Mouse (Mus musculus) naive thymus-derived CD4-positive, alpha-beta T cell, adult 2 months (primary cell): ENCODE data around the gene Mrtfa.
A peak's percentile ranks its signal among the peaks of the same experiment; 100 is the strongest.

Experiments used
- DNase-seq: peaks from one replicate; pipeline ENCODE4 v3.0.0-alpha.2; 2011; ENCODE audit warnings: low read depth

The Mrtfa gene

DNA sequence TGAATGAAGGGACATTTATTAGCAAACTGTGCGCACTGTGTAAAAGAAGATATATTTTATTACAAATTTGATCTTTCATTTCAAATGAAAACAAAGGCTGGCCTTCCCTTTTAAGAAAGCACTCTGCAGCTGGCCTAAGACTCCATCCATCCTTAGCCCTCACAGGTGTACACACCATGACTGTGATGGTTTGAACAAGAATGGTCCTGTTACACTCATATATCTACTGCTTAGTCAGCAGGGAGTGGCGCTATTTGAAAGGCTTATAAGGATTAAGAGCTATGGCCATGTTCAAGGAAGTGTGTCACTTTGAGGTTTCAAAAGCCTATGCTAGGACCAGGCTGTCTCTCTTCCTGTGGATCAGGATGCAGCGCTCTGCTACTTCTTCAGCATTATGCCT, 122.8 kb downstream of the Mrtfa start:
- no peak for DNase-seq

- no peak for DNase-seq
Measured at GRCm38 (mm10) chr15:81066976-81067375, 123.6 kb downstream of the Mrtfa start.

DNA sequence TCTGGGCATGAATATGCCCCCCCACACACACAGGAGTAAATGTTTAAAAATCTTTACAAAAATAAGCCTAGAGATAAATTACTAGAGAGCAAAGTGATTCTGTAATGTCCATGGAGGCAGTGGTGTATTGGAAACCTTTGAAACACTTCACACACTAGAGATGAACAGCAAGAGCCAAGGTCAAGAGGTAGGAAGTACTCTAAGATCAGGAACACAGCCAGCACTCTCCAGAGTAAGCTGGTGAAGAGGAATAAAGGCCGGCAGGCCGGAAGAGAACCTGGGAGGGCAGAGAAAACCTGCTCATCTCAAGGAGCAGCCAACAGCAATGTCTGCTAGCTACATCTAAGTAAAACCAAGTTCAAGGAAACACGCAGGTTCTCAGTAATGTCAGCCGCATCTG, 125.9 kb downstream of the Mrtfa start:
- DNase-seq: no peak

DNA sequence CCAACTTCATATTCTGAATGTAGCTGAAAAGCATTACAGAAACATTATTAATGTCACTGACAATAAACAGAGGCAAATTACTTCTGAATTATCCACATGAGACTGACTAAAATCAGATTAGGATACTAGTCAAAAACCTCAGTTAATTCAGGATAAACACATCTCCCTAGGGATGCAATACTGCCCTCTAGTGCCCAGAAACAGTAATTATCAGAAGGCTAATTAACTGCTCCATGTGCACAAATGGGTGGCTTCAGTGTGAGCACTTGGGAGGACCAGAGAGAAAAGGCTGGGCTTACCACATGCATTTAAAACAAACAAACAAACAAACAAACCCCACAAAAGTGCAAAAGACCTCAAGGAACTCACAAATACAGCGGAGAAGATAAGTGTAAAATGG, 126.4 kb downstream of the Mrtfa start:
- peak; percentile 70 for DNase-seq

DNA sequence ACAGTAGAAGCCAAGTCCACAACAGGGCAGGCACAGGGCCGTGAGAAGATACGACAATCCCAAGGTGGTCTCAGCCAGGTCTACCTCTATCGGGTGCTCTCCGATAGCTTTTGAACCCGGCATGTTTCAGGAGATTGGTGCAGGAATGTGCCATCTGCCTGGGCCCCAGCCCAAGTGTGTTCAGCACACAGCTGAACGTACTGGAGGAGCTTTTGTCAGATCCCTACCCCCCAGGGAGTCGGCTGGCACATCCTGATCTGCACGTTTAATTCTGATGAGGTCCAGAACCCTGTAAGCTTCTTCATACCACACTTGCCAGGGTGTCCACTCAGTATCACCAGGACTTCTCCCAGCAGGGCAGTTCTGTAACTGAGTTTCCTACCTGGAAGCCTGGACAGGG, 127.9 kb downstream of the Mrtfa start:
- no peak for DNase-seq

DNA sequence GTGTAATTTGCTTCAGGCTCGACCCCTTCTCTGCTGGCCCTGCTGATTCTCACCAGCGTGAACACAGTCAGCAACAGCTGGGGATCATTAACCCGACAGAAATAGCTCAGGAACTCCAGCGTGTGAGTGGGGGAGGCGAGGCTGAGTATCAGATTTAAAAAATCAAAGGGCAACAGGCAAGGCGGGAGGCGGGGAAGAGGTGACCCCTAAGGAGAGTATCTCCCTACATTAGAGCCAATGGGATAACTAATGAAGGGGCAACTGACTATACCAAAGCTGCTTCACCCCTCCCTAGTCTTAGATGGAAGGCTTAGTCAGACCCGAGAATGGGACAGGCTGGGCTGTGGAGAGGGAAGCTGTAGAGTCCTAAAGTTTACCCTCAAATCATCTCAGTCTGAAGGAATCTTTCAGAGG, 128.4 kb downstream of the Mrtfa start:
- no peak for DNase-seq

- no peak for DNase-seq
Measured at GRCm38 (mm10) chr15:81060975-81061374, 129.6 kb downstream of the Mrtfa start.

DNA sequence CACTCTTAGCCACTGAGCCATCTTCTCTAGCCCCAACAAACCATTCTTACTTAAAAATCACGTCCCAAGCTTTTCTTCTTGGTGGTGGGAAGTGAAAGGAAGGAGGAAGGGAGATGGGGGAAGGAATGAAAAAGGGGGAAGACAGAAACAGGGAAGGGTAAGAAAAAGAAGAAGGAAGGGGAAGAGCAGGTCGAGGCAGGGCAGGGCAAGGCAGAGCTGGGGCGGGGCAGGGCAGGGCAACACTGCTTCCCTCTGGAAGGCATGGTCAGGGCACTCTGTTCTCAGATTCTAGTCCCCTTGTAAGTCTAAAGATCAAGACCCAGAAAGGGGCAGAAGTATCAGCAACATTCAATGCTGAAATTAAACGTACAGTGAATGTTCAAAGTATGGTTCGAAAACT, 132.8 kb downstream of the Mrtfa start:
- DNase-seq: no peak

DNA sequence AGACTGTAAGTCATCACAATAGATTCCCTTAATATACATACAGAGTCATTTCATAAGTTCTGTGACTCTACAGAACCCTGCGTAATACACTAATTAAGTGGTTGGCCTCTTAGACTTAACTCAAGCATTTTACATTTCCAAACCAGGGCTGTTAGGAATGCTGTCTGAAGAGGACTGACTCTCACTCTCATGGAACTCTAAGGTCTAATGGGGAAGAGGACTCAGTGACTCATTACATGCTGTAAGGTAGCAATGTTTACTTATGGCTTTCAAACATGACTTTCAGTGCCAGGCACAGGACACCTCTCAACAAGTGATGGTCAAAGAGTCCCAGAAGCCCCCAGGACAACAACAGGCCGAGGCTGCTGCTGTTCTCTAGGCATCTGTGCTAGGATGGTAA, 135.1 kb downstream of the Mrtfa start:
- no peak for DNase-seq

- no peak for DNase-seq
Measured at GRCm38 (mm10) chr15:81052491-81052890, 138.1 kb downstream of the Mrtfa start.

GRCm38 (mm10) chr15:81050488-81050887, 140.1 kb downstream of the Mrtfa start:
- DNase-seq: no peak

DNA sequence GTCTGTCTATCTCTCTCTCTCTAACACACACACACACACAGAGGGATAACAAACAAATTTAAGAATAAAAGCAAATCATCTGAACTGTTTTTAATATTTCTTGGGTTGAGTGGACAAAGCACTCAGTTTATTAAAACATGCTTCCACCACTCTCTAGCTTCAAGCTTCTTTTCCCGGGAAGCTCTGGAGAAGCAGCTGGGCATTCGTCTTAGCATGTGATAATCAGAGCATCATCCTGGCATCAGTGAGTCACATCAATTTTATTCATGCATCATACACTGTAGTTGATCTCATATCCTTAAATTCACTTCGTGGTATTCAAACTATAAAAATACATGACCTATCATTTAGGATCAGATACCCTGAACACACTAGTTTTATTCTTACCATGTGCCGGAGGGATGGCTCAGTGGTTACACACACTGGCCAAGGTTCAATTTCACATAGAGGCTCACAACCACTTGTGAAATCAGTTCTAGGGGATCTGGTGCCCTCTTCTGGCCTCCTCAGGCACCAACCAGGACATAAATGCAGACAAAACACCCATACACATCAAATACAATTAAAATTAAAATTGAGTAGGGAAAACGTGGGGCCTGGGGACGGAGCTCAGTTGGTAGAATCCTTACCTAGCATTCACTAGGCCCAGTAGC, 141.0 kb downstream of the Mrtfa start:
- peak; percentile 80 for DNase-seq

DNA sequence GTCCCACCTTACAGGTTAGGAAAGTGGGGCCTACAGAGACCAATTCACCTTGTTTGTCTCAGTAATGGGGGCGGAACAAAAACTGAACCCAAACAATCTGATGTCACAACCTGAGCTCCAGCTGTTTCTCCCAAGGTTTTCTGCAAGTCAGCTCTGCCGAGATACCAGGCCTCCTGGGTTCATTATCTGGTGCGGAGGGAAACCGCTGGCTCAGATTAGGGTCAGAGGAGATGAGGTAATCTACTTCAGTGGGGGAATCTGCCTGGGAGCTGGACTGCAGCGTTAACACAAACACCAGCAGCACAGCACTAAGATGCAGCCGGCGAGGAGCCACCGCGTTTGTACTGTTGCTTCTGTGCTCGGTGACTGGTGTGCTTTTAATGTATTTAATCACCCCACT, 143.1 kb downstream of the Mrtfa start:
- DNase-seq: no peak

- DNase-seq: no peak
Measured at GRCm38 (mm10) chr15:81046061-81046460, 144.5 kb downstream of the Mrtfa start.

GRCm38 (mm10) chr15:81045336-81045735, 145.2 kb downstream of the Mrtfa start:
- DNase-seq: peak; percentile 76

DNA sequence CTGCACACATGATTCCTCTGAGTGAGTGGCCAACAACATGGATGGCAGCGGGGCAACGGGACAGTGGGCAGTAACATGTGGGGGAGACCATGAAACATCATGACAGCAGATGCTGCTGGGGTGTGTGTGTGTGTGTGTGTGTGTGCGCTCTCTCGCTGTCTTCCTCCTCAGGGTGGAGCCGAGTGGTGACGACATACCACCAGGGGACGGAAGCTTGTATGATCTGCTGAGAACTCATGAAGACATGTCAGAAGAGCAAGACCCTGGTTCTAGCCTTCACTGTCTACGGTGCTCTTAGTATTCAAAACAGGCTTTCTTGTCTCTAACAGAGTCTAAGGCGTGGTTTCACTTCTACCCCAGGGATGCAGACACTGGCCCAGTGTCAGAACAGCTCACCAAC, 146.1 kb downstream of the Mrtfa start:
- peak; percentile 89 for DNase-seq

DNA sequence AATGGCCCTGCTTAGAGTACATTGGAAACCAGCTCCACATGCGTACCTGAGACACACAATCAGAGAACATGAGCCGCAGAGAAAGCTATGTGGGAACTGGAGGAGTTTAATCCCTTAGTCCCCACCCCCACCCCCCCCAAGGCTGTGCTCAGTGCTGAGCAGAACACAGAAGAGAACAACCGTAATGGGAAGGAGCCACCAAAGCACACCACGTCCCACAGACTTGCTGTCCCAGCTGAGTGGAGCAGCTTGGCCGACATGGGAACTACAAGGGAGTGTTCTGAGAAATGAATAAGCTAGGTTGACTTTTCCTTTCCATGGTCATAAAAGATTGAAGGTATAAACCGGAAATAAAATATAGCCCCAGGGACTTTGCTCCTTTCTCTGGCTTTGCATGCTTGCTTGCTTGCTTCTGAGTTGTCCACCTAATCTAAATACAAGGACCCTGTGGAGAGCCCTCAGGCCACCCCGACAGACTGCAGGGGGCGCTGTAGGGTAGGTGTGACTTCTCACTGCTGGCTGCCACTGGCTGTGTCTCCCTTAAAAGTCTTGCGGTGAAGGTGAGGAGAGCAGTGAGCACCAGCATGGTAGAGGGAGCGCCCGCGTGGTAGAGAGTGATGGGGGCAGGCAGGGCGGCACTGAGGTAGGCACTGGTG, 148.2 kb downstream of the Mrtfa start:
- DNase-seq: peak; percentile 77

DNA sequence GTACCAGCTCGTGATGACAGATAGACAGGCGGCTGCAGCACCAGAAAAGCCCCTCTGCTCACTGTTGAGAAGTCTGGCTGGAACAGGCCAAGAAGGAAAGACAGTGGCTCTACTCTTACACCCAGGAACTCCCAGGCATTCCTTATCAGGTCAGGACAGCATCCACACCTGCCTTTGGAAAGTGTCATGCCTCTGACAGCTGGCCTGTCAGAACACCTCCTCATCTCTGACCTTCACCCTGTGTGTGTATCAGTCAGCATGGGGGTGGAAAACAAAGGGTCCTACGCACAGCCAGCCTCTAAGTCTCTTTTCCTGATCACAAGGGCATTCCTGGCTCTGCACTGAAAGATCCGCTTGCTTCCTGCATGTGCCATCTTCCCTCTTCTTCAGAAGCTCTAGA, 148.8 kb downstream of the Mrtfa start:
- no peak for DNase-seq

DNA sequence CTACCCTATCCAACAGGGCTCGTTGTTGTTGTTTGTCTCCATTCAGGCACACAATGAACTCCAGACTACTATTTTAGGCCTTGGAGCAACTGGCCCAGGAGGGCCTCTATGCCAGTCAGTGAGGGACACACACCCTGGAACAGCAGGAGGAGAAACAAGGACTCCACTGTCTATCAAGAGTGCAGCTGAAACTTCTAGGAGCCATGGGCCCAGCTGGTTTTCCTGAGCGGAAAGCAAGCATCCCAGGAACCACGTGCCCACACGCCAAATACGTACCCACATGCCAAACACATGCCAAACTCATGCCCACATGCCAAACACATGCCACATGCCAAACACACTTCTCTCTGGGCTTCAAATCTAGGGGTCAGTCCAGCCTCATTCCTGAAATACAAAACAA, 152.1 kb downstream of the Mrtfa start:
- no peak for DNase-seq

DNA sequence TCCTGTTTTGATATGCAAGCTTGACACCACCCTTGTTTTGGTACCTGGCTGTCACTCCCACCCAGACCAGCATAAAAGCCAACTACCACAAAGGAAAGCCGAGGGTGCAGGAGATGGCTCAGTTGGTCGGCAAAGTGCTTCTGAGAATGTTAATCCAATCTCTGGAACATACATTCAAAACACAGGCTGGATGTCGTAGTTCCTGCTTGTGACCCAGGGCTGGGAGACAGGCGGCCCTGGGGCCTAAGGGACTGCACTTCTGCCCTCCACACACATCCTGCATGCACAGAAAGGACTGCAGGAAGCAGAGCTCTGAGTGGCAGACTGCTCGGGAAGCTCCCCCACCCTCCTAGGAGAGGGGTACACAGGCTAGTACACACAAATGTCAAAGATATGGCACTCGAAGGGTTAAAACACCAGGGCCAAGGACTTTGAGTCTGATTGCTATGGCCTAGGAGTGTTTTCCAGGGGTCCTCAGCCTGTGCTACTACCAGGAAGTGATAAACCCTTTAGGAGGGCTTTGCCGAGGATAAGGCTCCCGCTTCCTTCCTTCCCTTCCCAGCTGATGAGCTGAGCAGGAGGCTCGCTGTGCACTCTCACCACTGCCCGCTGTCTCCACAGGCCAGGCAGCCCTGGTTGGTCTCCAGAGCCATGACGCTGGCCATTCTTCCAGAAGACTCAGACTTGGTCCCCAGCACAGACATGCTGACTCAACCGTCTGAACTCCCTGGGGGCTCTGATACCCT, 155.0 kb downstream of the Mrtfa start:
- peak; percentile 64 for DNase-seq

GRCm38 (mm10) chr15:81034119-81034518, 156.4 kb downstream of the Mrtfa start:
- DNase-seq: no peak

- peak; percentile 69 for DNase-seq
Measured at GRCm38 (mm10) chr15:81032941-81033629, 157.5 kb downstream of the Mrtfa start.

GRCm38 (mm10) chr15:81031611-81032010, 158.9 kb downstream of the Mrtfa start:
- DNase-seq: no peak
